15 mouse cellular contexts compared by ENCODE assay signal in genomic region chr6:9220724-9221453, GRCm38 (mm10).
A peak's percentile ranks its signal among the peaks of the same experiment; 100 is the strongest.
DNase-seq lines count a peak whose midpoint lies in the region; ATAC-seq and TF ChIP-seq lines count a peak whose summit lies in the region.
"Had no signal": no experiment of that assay in that cellular context is flagged by ENCODE, and none has a peak within 500 bp of the region (broad histone marks: within the 10 kb centered on the region; RNA-seq: fewer than 3 reads in every experiment).

No protein-coding gene starts in this region.

- TF ChIP-seq CTCF in layer of hippocampus, adult 2 months (conservative IDR thresholded peaks at IDR 0.05) = no peak

- no peaks in the 10 kb centered on the region for H3K36me3 ChIP-seq in hindbrain, embryonic 13.5 days
- H3K36me3 ChIP-seq in midbrain, embryonic 13.5 days = no peaks in the 10 kb centered on the region
- H3K36me3 ChIP-seq: G1E; heart, embryonic 15.5 days had no signal

- H3K27me3 ChIP-seq in hindbrain, embryonic 13.5 days = no peaks in the 10 kb centered on the region
- H3K27me3 ChIP-seq in midbrain, embryonic 13.5 days = no peaks in the 10 kb centered on the region
- H3K27me3 ChIP-seq: heart, embryonic 15.5 days had no signal

- no peak overlapping the region for H3K4me2 ChIP-seq in hindbrain, embryonic 13.5 days
- no peak overlapping the region for H3K4me2 ChIP-seq in midbrain, embryonic 13.5 days (replicated peaks)
- H3K4me2 ChIP-seq: heart, embryonic 15.5 days had no signal

- DNase-seq in embryo, embryonic 10.5 days (ENCODE audit: low spot score) = peak; percentile 4
- DNase-seq in embryo, embryonic 10 days (ENCODE audit: low spot score) = no peak
- DNase-seq in adrenal gland, postnatal 25 days = peak; percentile 1
- no peak for DNase-seq in urinary bladder, adult 18-20 months (ENCODE audit: low spot score in 2 of 2)
- no peak for DNase-seq in layer of hippocampus, adult 2 months (ENCODE audit: low spot score in 2 of 2)
- DNase-seq in gastrocnemius, adult 8-10 months (ENCODE audit: low spot score in 2 of 2) = no peak
- DNase-seq: B cell, adult 2 months; kidney, postnatal 25 days; liver; thymus, postnatal 4 days had no signal

- no peak overlapping the region for H3K4me3 ChIP-seq in hindbrain, embryonic 13.5 days
- no peak overlapping the region for H3K4me3 ChIP-seq in midbrain, embryonic 13.5 days (replicated peaks)
- no peak overlapping the region for H3K4me3 ChIP-seq in layer of hippocampus, adult 2 months
- H3K4me3 ChIP-seq: heart, embryonic 15.5 days had no signal

- no peaks in the 10 kb centered on the region for H3K9me3 ChIP-seq in hindbrain, embryonic 13.5 days
- no peaks in the 10 kb centered on the region for H3K9me3 ChIP-seq in midbrain, embryonic 13.5 days
- H3K9me3 ChIP-seq: G1E; heart, embryonic 15.5 days had no signal

- H3K4me1 ChIP-seq in hindbrain, embryonic 13.5 days (replicated peaks) = peaks cover 7% of the 10 kb centered on the region
- H3K4me1 ChIP-seq in midbrain, embryonic 13.5 days (replicated peaks) = peaks cover 9% of the 10 kb centered on the region; the same call in 1 of the 2 replicates
- H3K4me1 ChIP-seq: heart, embryonic 15.5 days had no signal

- peak overlapping the region; percentile 71 for H3K27ac ChIP-seq in hindbrain, embryonic 13.5 days
- H3K27ac ChIP-seq in midbrain, embryonic 13.5 days = peak overlapping the region; percentile 81
- no peak overlapping the region for H3K27ac ChIP-seq in layer of hippocampus, adult 2 months
- H3K27ac ChIP-seq: heart, embryonic 15.5 days had no signal

- WGBS in hindbrain, embryonic 13.5 days = 41% methylated on average over 4 of the region's 4 CpGs
- 41% methylated on average over 4 of the region's 4 CpGs for WGBS in midbrain, embryonic 13.5 days

- peak; percentile 64; the same call in 1 of the 2 replicates for ATAC-seq in hindbrain, embryonic 13.5 days (ENCODE audit: low FRiP score)
- ATAC-seq in midbrain, embryonic 13.5 days = peak; percentile 71
- ATAC-seq: intestine, embryonic 16.5 days had no signal

- H3K9ac ChIP-seq in hindbrain, embryonic 13.5 days = no peak overlapping the region
- no peak overlapping the region for H3K9ac ChIP-seq in midbrain, embryonic 13.5 days (replicated peaks)
- H3K9ac ChIP-seq: heart, embryonic 15.5 days had no signal

Comparison
In these comparisons a context has a peak if more than half of its experiments do, and no peak if none do; other contexts are left out.
1. DNase-seq: peak in embryo, embryonic 10.5 days (single experiment) and adrenal gland, postnatal 25 days (single experiment); none in embryo, embryonic 10 days (single experiment), urinary bladder, adult 18-20 months (0 of 2), layer of hippocampus, adult 2 months (0 of 2) and gastrocnemius, adult 8-10 months (0 of 2).